17 mouse cellular contexts compared by ENCODE assay signal in genomic region chr12:97947421-97947820, GRCm38 (mm10).
"Had no signal": no experiment of that assay in that cellular context is flagged by ENCODE, and none has a peak within 500 bp of the region (broad histone marks: within the 10 kb centered on the region; RNA-seq: fewer than 3 reads in every experiment).

No protein-coding gene starts in this region.

- H3K4me3 ChIP-seq: midbrain, embryonic 10.5 days; midbrain, embryonic 12.5 days; myocyte; neural tube, embryonic 13.5 days; neural tube, embryonic 15.5 days had no signal

- H3K4me2 ChIP-seq: lung, embryonic 14.5 days; midbrain, embryonic 12.5 days; neural tube, embryonic 13.5 days; neural tube, embryonic 15.5 days had no signal

- H3K27me3 ChIP-seq: midbrain, embryonic 12.5 days; neural tube, embryonic 13.5 days; neural tube, embryonic 15.5 days had no signal

- DNase-seq: lung, adult 18-20 months; lung, embryonic 14.5 days; lung, postnatal 10 days; lung, postnatal 4 days; midbrain, embryonic 14.5 days; retina, postnatal 1 day; right cerebral cortex, adult 18-20 months; spleen, adult 18-20 months; thymus, adult 18-20 months; thymus, postnatal 14 days; thymus, postnatal 36 days had no signal

- ATAC-seq: midbrain, embryonic 16.5 days had no signal

- H3K36me3 ChIP-seq: midbrain, embryonic 10.5 days; midbrain, embryonic 12.5 days; neural tube, embryonic 13.5 days; neural tube, embryonic 15.5 days had no signal

- H3K27ac ChIP-seq: midbrain, embryonic 10.5 days; midbrain, embryonic 12.5 days; neural tube, embryonic 13.5 days; neural tube, embryonic 15.5 days had no signal

- H3K9ac ChIP-seq: lung, embryonic 14.5 days; midbrain, embryonic 12.5 days; neural tube, embryonic 13.5 days; neural tube, embryonic 15.5 days had no signal

- H3K9me3 ChIP-seq: midbrain, embryonic 10.5 days; midbrain, embryonic 12.5 days; neural tube, embryonic 13.5 days; neural tube, embryonic 15.5 days had no signal

- H3K4me1 ChIP-seq: midbrain, embryonic 10.5 days; midbrain, embryonic 12.5 days; neural tube, embryonic 13.5 days; neural tube, embryonic 15.5 days had no signal
